Mouse (Mus musculus): ENCODE measurements around the gene Unc119b. TPM values are rescaled to one million over a fixed set of nuclear protein-coding genes. Genes with fewer than 3 reads are reported as not detected.
A peak's percentile ranks its signal among the peaks of the same experiment; 100 is the strongest.
"Not testable (repeated sequence)": the region's sequence is repeated elsewhere in the genome, so short reads cannot be mapped to it uniquely, and the experiment has no call there.

Unc119b gene
- total RNA-seq, 2 experiments from 2014 or later = 27.1 to 28.8 TPM

- intact Hi-C loops (cut with DNase I) = loop anchor here (2.0 to 5.0 kb wide), 3 partner anchors 34 to 182 kb away; no protein-coding TSS in a partner anchor
- no peak for DNase-seq (ENCODE audit: low spot score in 2 of 2)
These were observed 24.4 kb upstream of the Unc119b start for GRCm38 (mm10) chr5:115159165-115159564.

- peak; percentile 99 for DNase-seq (ENCODE audit: low spot score in 2 of 2)
- intact Hi-C loops (cut with DNase I) = loop anchor here (2.0 to 5.0 kb wide), 3 partner anchors 34 to 181 kb away; no protein-coding TSS in a partner anchor
These were observed 23.5 kb upstream of the Unc119b start, which contains the start of gene Mlec for GRCm38 (mm10) chr5:115158040-115158983. TSS of gene Mlec (minus strand) at chr5:115158179.

- intact Hi-C loops (cut with DNase I) = loop anchor here (5.0 kb wide), 1 partner anchor 180 kb away; no protein-coding TSS in a partner anchor
- DNase-seq (ENCODE audit: low spot score in 2 of 2) = no peak
These were observed 22.3 kb upstream of the Unc119b start for GRCm38 (mm10) chr5:115156933-115157589.

DNA sequence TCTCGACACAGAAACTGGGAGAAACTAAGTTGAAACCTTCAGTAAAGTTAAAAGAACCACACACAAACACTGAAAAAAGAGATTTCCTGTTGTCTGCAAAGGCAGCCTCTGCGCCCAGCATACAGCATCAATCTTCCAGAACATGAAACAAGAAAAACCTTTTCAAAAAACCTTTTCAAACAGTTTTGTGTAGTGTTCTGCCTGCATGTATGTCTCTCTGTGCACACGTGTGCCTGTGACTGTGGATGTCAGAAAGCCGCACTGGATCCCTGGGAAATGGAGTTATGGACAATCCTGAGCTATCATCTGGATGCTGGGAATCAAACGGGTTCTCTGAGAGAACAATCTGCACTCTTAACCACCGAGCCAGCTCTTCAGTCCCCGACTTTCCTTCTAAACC lies 21.6 kb upstream of the Unc119b start:
- no peak for DNase-seq (ENCODE audit: low spot score in 2 of 2)
- intact Hi-C loops (cut with DNase I) = loop anchor here (5.0 kb wide), 1 partner anchor 179 kb away; no protein-coding TSS in a partner anchor

DNA sequence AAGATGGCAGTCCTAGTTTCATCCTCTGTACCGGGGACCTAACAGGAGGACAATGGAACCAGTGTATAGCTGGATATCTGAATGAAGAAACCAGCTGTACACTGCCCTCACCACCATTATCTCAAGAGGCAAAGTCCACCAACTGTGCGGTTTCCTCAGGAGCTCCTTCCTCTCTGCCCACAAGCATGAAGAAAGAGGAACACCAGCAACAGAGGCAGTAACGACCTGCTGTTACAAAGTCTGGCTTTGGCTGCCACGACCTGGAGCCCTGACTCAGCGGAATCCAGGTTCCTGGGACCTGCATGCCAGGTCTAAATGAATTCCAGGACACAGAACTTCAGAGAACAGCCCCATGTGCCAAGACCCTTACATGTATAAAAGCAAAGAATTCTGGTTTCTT lies 21.1 kb upstream of the Unc119b start:
- intact Hi-C loops (cut with DNase I) = loop anchor here (5.0 kb wide), 1 partner anchor 179 kb away; no protein-coding TSS in a partner anchor
- DNase-seq (ENCODE audit: low spot score in 2 of 2) = no peak

- intact Hi-C loops (cut with DNase I) = loop anchor here (5.0 kb wide), 1 partner anchor 178 kb away; no protein-coding TSS in a partner anchor
- no peak for DNase-seq (ENCODE audit: low spot score in 2 of 2)
These were observed 20.4 kb upstream of the Unc119b start for GRCm38 (mm10) chr5:115155156-115155631.

GRCm38 (mm10) chr5:115152132-115152956 lies 17.6 kb upstream of the Unc119b start:
- intact Hi-C loops (cut with DNase I) = no loop called here
- no peak for DNase-seq (ENCODE audit: low spot score in 2 of 2)

DNA sequence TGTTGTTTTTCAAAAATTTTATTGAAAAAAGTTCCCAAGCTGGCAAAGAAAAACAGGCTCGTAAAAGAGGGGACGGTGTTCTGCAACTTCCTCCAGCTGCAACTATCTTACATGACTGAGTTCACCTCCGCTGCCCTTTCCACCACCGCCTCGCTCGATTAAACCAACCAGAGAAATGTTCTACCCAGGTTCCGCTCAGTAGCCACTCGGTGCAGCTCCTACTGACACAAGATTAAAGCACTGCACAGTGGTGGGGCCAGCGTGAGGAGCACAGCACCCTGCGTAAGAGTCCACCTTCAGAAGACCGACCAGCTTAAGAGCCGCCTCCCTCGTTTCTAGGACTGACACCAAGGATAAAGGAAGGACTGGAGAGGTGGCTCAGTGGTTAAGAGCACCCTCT lies 16.7 kb upstream of the Unc119b start:
- no peak for DNase-seq (ENCODE audit: low spot score in 2 of 2)
- intact Hi-C loops (cut with DNase I) = no loop called here

GRCm38 (mm10) chr5:115150991-115151390 lies 16.2 kb upstream of the Unc119b start:
- intact Hi-C loops (cut with DNase I) = no loop called here
- DNase-seq (ENCODE audit: low spot score in 2 of 2) = no peak

GRCm38 (mm10) chr5:115149675-115150459 lies 15.1 kb upstream of the Unc119b start:
- intact Hi-C loops (cut with DNase I) = no loop called here
- no peak for DNase-seq (ENCODE audit: low spot score in 2 of 2)

DNA sequence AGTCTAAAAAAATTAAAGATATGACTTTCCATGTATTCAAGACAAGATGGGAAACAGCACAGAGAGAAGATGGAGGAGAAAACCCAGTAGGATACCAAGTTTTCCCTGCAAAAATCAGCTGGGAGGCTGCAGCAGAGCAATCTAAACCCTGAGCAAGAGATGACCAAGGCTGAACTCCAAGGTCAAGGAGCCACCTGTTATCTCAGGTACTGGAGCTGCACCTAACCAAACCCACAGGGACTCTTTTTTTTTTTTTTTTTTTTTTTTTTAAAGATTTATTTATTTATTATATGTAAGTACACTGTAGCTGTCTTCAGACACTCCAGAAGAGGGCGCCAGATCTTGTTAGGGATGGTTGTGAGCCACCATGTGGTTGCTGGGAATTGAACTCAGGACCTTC lies 14.1 kb upstream of the Unc119b start:
- intact Hi-C loops (cut with DNase I); DNase-seq (ENCODE audit: low spot score in 2 of 2): not testable (repeated sequence)

DNA sequence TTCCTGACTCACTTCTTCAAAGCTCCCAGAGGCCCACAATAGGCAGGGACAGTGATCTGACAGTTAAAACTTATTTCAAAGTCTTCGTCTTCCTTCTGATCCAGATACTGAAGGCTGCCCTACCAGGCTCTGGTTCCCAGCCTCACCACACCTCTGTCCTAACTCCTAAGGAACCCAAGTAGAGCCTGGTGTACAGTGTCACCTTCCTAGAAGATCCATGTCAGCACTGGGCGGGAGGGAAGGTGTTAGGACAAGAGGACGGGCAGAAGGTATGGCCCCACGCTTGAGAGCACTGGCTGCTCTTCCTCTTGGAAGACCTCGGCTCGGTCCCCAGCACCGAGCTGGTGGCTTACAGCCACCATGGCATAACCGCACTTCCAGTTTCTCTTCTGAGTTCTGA lies 13.6 kb upstream of the Unc119b start:
- DNase-seq (ENCODE audit: low spot score in 2 of 2) = no peak
- intact Hi-C loops (cut with DNase I) = no loop called here

DNA sequence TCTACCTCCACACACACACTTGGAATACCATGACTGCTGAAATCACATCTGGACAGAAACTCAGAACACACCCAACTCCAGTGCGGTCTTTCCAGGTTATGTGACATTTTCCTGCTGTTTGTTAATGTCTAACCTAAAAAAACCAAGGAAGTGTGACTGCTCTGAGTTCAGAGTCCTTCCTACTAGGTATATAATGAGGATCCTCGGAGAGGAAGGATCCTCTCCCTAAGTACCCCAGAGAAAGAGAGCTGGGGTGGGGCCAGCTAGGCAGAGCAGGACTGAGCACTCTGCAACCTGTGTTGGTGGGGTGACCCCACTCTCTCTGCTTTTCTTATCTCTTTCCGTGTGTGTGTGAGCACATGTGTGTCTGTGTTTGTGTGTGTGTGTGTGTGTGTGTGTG lies 12.6 kb upstream of the Unc119b start:
- intact Hi-C loops (cut with DNase I) = no loop called here

GRCm38 (mm10) chr5:115146747-115147130 lies 12.0 kb upstream of the Unc119b start:
- intact Hi-C loops (cut with DNase I) = no loop called here

More for the DNA sequence above, 12.6 kb upstream of the Unc119b start:
- DNase-seq (ENCODE audit: low spot score in 2 of 2) = no peak

GRCm38 (mm10) chr5:115145976-115146746 lies 11.4 kb upstream of the Unc119b start:
- no peak for DNase-seq (ENCODE audit: low spot score in 2 of 2)
- intact Hi-C loops (cut with DNase I) = no loop called here

More at GRCm38 (mm10) chr5:115146747-115147130, 12.0 kb upstream of the Unc119b start:
- DNase-seq (ENCODE audit: low spot score in 2 of 2) = no peak

DNA sequence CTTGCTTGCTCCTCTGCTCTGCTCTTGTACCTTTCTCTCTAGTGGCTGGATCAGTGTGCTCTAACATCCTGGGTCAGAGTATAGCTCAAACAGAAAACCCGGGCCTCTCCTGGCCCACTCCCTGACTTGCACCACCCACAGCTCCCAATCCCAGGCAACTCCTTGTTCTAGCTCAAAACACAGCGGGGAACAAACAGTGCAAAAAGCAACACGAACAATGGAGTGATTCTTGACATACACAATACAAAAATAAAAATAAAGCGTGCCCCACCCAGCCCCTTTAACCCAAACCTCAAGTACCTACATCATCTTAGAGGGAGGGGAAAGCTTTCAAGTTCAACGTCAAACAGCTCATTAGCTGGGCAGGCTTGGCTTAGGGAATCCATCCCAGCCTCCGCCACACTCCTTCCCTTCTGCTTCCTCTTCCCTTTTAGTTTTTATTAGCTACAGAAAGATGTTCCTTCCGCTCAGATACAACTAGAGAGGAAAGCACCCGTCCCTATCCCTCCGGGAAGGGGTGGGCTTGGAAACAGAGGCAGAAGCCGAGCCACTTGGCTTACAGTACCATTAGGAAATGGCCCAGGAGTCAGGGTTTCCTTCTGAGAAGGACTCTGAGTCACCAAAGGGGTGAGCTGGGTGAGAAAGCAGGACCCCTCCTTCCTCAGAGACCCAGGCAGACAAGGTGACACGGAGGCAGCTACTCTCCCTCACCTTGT lies 10.6 kb upstream of the Unc119b start:
- intact Hi-C loops (cut with DNase I) = no loop called here
- no peak for DNase-seq (ENCODE audit: low spot score in 2 of 2)

GRCm38 (mm10) chr5:115144471-115144870 lies 9.7 kb upstream of the Unc119b start:
- DNase-seq (ENCODE audit: low spot score in 2 of 2) = no peak
- intact Hi-C loops (cut with DNase I) = no loop called here
